Mouse (Mus musculus) cerebellum, adult 2 months (tissue): ENCODE data around the gene Gmppb.

Experiments used
- CTCF ChIP-seq: fragments of 200-500 bp; IDR thresholded peaks from 2 replicates; pipeline ENCODE4 v1.5.1; 2011; ENCODE audit warnings: low read depth, mild to moderate bottlenecking, control low read depth, low read length, moderate library complexity, borderline replicate concordance; ENCODE audit not compliant: insufficient read depth
- POLR2A ChIP-seq: fragments of 200-500 bp; IDR thresholded peaks from 2 replicates; pipeline ENCODE4 v1.6.1; 2011; ENCODE audit warnings: low read length, control low read depth, borderline replicate concordance; ENCODE audit not compliant: insufficient read depth

DNA sequence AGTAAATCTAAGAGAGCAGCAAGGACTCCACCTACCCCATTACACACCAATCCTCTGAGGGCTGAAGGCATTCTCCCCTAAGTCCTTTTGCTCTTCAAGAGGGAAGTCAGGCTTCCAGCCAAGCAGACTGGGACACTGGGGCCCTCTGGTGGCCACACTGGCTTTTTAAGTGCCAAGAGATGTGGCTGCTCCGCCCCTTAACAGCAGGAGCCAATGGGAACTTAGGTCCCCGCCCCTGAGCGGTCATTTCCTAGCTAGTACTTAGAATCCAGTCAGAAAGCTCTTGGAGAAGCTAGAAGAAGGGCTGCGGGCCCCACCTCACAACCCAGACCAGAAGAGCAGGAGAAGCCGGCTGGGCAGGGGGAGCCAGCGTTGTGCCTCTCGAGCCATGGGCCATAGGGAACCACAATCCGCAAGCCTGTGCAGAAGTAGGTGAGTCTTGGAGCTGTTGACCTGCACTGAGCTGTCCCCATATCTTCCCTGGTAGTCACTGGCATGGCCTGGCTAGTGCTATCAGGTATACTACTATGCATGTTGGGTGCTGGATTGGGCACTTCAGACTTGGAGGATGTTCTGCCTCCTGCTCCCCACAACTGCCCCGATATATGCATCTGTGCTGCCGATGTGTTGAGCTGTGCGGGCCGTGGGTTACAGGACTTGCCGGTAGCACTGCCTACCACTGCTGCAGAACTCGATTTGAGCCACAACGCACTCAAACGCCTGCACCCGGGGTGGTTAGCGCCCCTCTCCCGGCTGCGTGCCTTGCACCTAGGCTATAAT, 4.0 kb downstream of the Gmppb start, which contains the start of gene Amigo3:
- TF ChIP-seq POLR2A (no peak), CTCF (peak; percentile 90)
